Mouse (Mus musculus): ENCODE data around the gene Arrdc5.

Arrdc5 gene

DNA sequence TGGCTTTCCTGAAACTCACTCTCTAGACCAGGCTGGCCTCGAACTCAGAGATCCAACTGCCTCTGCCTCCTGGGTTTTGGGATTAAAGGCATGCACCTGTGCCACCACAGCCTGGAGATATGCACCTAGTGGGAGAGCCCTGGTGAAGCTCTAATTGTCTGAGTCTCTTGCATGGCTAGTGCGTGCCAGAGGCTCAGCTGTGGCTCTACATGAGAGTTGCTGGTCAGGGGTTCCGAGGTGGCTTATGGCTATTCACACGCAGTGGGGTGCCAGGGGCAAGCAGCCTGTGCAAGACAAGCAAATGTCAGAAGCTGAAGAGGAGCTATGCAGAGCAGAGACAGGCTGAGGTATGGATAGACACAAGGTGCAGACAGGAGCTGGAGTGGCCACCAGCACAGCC lies 45.4 kb downstream of the Arrdc5 start:
- no peak for DNase-seq

DNA sequence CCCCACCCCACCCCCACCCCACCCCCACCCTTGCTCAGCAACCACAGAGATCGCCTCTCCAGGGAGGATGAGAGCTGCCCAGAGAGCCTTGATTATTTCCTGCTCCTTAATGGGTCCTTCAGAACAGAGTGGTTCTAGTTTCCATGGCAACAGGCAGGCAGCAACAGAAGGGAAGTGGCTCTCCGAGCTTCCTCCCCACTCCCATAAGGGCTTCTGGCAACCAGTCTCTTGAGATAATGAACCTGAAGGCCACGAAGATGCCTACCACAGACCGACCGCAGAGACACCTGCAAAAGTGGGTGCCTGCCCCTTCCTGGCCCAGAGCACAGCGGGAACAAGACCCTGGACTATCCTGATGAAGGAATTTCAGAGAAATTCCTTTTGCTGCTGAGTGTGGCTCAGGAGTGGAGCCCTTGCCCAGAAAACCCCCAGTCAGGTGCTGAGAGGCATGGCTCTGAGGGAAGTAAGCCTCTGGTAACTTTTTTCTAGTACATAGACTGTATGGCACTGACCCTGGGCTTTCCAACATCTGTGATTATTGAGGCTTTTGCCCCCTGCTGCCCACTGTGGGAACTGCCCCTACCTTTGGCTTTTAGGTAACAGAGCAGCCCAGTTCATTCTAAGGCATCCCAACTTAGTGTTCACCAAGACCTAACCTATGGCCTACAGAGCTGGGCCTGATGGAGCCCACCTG lies 48.8 kb downstream of the Arrdc5 start:
- peak; percentile 74 for DNase-seq

DNA sequence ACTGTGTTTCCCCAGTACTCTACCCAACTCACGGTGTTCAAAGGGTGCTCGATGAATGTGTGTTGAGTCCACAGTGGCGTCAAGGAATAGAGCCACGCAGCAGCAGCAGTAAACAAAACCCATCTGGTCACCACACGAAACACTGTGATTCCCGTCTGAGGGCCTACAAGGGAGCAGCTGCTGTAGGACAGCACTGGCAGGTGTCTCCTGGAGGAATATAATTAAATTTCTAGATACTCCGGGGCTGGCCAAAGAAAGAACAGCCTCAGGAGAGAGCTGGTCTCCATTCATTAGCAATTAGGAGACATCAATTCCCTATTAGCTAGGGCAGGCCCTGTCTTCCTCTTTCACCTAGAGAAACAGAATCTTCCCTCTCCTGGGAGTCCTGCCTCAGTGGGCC lies 54.5 kb downstream of the Arrdc5 start:
- DNase-seq, result no peak
